Mouse (Mus musculus) ES-Bruce4 (cell line): ENCODE measurements around the gene Mettl24.
A peak's percentile ranks its signal among the peaks of the same experiment; 100 is the strongest.

Experiments used
- CTCF ChIP-seq: IDR thresholded peaks from one replicate; pipeline ENCODE4 v1.8.1; 2011; ENCODE audit warnings: low read depth, low read length
- EP300 ChIP-seq: IDR thresholded peaks from 2 replicates; pipeline ENCODE4 v1.6.1; 2011; ENCODE audit warnings: low read depth, low read length; ENCODE audit not compliant: insufficient read depth
- POLR2A ChIP-seq: IDR thresholded peaks from one replicate; pipeline ENCODE4 v1.8.1; 2011; ENCODE audit warnings: low read length; ENCODE audit not compliant: insufficient read depth

GRCm38 (mm10) chr10:40713018-40713608 lies 30.0 kb downstream of the Mettl24 start:
- TF ChIP-seq CTCF (no peak), EP300 (peak; percentile 84), POLR2A (no peak)
